In the genomic region with DNA sequence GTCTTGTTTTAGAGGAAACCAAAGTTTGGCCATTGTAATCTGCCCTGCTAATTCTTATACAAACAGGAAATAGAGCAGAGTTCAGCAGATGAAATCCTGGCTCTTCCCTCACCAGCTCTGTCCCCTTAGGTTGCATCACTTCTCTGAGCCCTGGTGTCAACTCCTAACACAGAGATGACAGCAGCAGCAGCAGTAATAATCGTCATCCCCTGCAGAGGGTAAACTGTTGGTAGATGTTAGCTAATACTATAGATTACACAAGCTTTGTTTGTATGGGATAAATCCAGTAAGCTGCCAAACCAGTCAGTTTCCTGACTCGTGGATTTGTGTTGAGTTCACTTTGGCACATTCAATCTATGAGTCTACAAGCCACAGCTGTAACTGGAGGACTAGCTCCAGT, we compare ENCODE assay signal across 17 mouse cellular contexts. TPM values are rescaled to one million over a fixed set of nuclear protein-coding genes. Genes with fewer than 3 reads are reported as not detected.
DNase-seq lines count a peak whose midpoint lies in the region; ATAC-seq and TF ChIP-seq lines count a peak whose summit lies in the region.
"Had no signal": no experiment of that assay in that cellular context is flagged by ENCODE, and none has a peak within 500 bp of the region (broad histone marks: within the 10 kb centered on the region; RNA-seq: fewer than 3 reads in every experiment).

No protein-coding gene starts in this region.

- H3K27me3 ChIP-seq in intestine, embryonic 15.5 days (replicated peaks), result no peaks in the 10 kb centered on the region
- no peaks in the 10 kb centered on the region for H3K27me3 ChIP-seq in intestine, postnatal 0 days (replicated peaks; ENCODE audit: control insufficient read depth, insufficient read depth, low read length)
- H3K27me3 ChIP-seq in lung, postnatal 0 days (replicated peaks; ENCODE audit: insufficient read depth, low read length), result no peaks in the 10 kb centered on the region
- H3K27me3 ChIP-seq in stomach, postnatal 0 days (ENCODE audit: control insufficient read depth, insufficient read depth, low read length), result no peaks in the 10 kb centered on the region
- H3K27me3 ChIP-seq: hindbrain, embryonic 12.5 days; neural tube, embryonic 15.5 days had no signal

- no peak overlapping the region for H3K4me3 ChIP-seq in intestine, embryonic 15.5 days (replicated peaks)
- H3K4me3 ChIP-seq in intestine, postnatal 0 days (ENCODE audit: low read depth, low read length), result no peak overlapping the region
- no peak overlapping the region for H3K4me3 ChIP-seq in lung, postnatal 0 days (ENCODE audit: low read depth, low read length)
- H3K4me3 ChIP-seq in stomach, postnatal 0 days (ENCODE audit: low read depth, low read length), result no peak overlapping the region
- H3K4me3 ChIP-seq: heart, embryonic 10.5 days; hindbrain, embryonic 12.5 days; neural tube, embryonic 15.5 days had no signal

- H3K9ac ChIP-seq in intestine, embryonic 15.5 days, result no peak overlapping the region
- H3K9ac ChIP-seq in intestine, postnatal 0 days (ENCODE audit: low read depth, low read length), result no peak overlapping the region
- no peak overlapping the region for H3K9ac ChIP-seq in lung, postnatal 0 days (replicated peaks; ENCODE audit: low read depth)
- no peak overlapping the region for H3K9ac ChIP-seq in stomach, postnatal 0 days (ENCODE audit: low read length)
- H3K9ac ChIP-seq: hindbrain, embryonic 12.5 days; neural tube, embryonic 15.5 days had no signal

- no peaks in the 10 kb centered on the region for H3K9me3 ChIP-seq in intestine, embryonic 15.5 days
- no peaks in the 10 kb centered on the region for H3K9me3 ChIP-seq in intestine, postnatal 0 days (ENCODE audit: control insufficient read depth)
- H3K9me3 ChIP-seq in lung, postnatal 0 days (ENCODE audit: low read length), result no peaks in the 10 kb centered on the region
- no peaks in the 10 kb centered on the region for H3K9me3 ChIP-seq in stomach, postnatal 0 days (ENCODE audit: control insufficient read depth, low read length)
- H3K9me3 ChIP-seq: heart, embryonic 10.5 days; hindbrain, embryonic 12.5 days; neural tube, embryonic 15.5 days had no signal

- peak; percentile 67; the same call in 1 of the 2 replicates for TF ChIP-seq EP300 in lung, postnatal 0 days (IDR thresholded peaks at IDR 0.05)
- TF ChIP-seq EP300 in stomach, postnatal 0 days (optimal IDR thresholded peaks at IDR 0.05), result no peak

- H3K27ac ChIP-seq in intestine, embryonic 15.5 days, result no peak overlapping the region
- H3K27ac ChIP-seq in intestine, postnatal 0 days (ENCODE audit: low read depth, low read length), result no peak overlapping the region
- no peak overlapping the region; the same call in 1 of the 2 replicates for H3K27ac ChIP-seq in lung, postnatal 0 days (ENCODE audit: low read length)
- H3K27ac ChIP-seq in stomach, postnatal 0 days (replicated peaks), result peak overlapping the region; percentile 73; the same call in 1 of the 2 replicates
- H3K27ac ChIP-seq: macrophage; neural tube, embryonic 15.5 days had no signal

- H3K36me3 ChIP-seq in intestine, embryonic 15.5 days, result no peaks in the 10 kb centered on the region
- H3K36me3 ChIP-seq in intestine, postnatal 0 days (ENCODE audit: control insufficient read depth, insufficient read depth), result no peaks in the 10 kb centered on the region
- H3K36me3 ChIP-seq in lung, postnatal 0 days (ENCODE audit: insufficient read depth, low read length), result no peaks in the 10 kb centered on the region
- no peaks in the 10 kb centered on the region for H3K36me3 ChIP-seq in stomach, postnatal 0 days (ENCODE audit: control insufficient read depth, insufficient read depth, low read length)
- H3K36me3 ChIP-seq: heart, embryonic 10.5 days; hindbrain, embryonic 12.5 days; neural tube, embryonic 15.5 days had no signal

- 26% methylated on average over 2 of the region's 2 CpGs for WGBS in intestine, embryonic 15.5 days
- 14% methylated on average over 2 of the region's 2 CpGs for WGBS in intestine, postnatal 0 days
- 12% methylated on average over 2 of the region's 2 CpGs for WGBS in lung, postnatal 0 days
- WGBS in stomach, postnatal 0 days, result 16% methylated on average over 2 of the region's 2 CpGs

- peak; percentile 75 for DNase-seq in gonadal fat pad, adult 2 months (ENCODE audit: low read depth)
- peak; percentile 91 for DNase-seq in lung, postnatal 0 days (ENCODE audit: low spot score)
- DNase-seq in stomach, postnatal 0 days (ENCODE audit: low spot score), result peak; percentile 40
- no peak for DNase-seq in cerebellum, adult 18-20 months
- no peak for DNase-seq in layer of hippocampus, adult 11-12 months (ENCODE audit: low spot score)
- no peak for DNase-seq in left cerebral cortex, postnatal 25 days (ENCODE audit: low spot score in 2 of 2)
- DNase-seq: cerebellum, postnatal 25 days; kidney, adult 18-20 months; right cerebral cortex, postnatal 25 days; thymus, postnatal 25 days had no signal

- H3K4me1 ChIP-seq in intestine, embryonic 15.5 days (replicated peaks), result peaks cover 18% of the 10 kb centered on the region
- 0 out of 2 replicates have a peak, but pooled peaks cover 11% of the 10 kb centered on the region for H3K4me1 ChIP-seq in intestine, postnatal 0 days (replicated peaks; ENCODE audit: control insufficient read depth, insufficient read depth, low read length)
- peaks cover 25% of the 10 kb centered on the region; the same call in 1 of the 2 replicates for H3K4me1 ChIP-seq in lung, postnatal 0 days (ENCODE audit: insufficient read depth, low read depth, low read length)
- H3K4me1 ChIP-seq in stomach, postnatal 0 days (replicated peaks; ENCODE audit: control insufficient read depth, insufficient read depth), result peaks cover 15% of the 10 kb centered on the region; the same call in 1 of the 2 replicates

- ATAC-seq in intestine, embryonic 15.5 days, result peak; percentile 31; the same call in 1 of the 2 replicates
- no peak for ATAC-seq in intestine, postnatal 0 days
- peak; percentile 85 for ATAC-seq in lung, postnatal 0 days
- peak; percentile 89 for ATAC-seq in stomach, postnatal 0 days (ENCODE audit: low FRiP score, low TSS enrichment)
- ATAC-seq: activated CD4-positive, CD25-positive, alpha-beta regulatory T cell, adult 4 months had no signal

- TF ChIP-seq CTCF in intestine, postnatal 0 days (IDR thresholded peaks at IDR 0.05; ENCODE audit: low read depth), result no peak
- 0 out of 2 replicates have a peak, but pooled peaks have one; percentile 11 for TF ChIP-seq CTCF in lung, postnatal 0 days (IDR thresholded peaks at IDR 0.05)
- TF ChIP-seq CTCF in stomach, postnatal 0 days (IDR thresholded peaks at IDR 0.05; ENCODE audit: low read depth), result 0 out of 2 replicates have a peak, but pooled peaks have one; percentile 3

- intact Hi-C loops in left cerebral cortex, postnatal 25 days (cut with DNase I), result no loop called here

- no peak overlapping the region for H3K4me2 ChIP-seq in intestine, embryonic 15.5 days (replicated peaks)
- H3K4me2 ChIP-seq in intestine, postnatal 0 days (replicated peaks; ENCODE audit: low read depth), result no peak overlapping the region
- no peak overlapping the region for H3K4me2 ChIP-seq in lung, postnatal 0 days (replicated peaks; ENCODE audit: low read depth, low read length)
- no peak overlapping the region for H3K4me2 ChIP-seq in stomach, postnatal 0 days (replicated peaks; ENCODE audit: low read depth)
- H3K4me2 ChIP-seq: hindbrain, embryonic 12.5 days; neural tube, embryonic 15.5 days had no signal

RNA-seq across cellular contexts. Expression of gene Serinc5, which starts 40.1 kb away (rescaled TPM):
- 18.3 and 21.4 TPM in 2 replicates for polyA plus RNA-seq in intestine, embryonic 15.5 days (2015; fragmentation: Nextera tagmentation; extraction: Ambion mirVana)
- polyA plus RNA-seq in intestine, postnatal 0 days (2015; fragmentation: Nextera tagmentation; extraction: Ambion mirVana), result 10.8 and 11.8 TPM in 2 replicates
- polyA plus RNA-seq in gonadal fat pad, adult 2 months (2012; rRNA removed), result 29.9 and 34.0 TPM in 2 replicates
- polyA plus RNA-seq in lung, postnatal 0 days (2015; fragmentation: Nextera tagmentation; extraction: Ambion mirVana), result 21.4 and 22.0 TPM in 2 replicates
- 14.5 and 16.0 TPM in 2 replicates for polyA plus RNA-seq in stomach, postnatal 0 days (2015; fragmentation: Nextera tagmentation; extraction: Ambion mirVana)
- total RNA-seq in left cerebral cortex, postnatal 25 days (2021), result 10 to 100 TPM; 56.3 to 71.3 TPM

Comparison
In these comparisons a context has a peak if more than half of its experiments do, and no peak if none do; other contexts are left out.
1. DNase-seq: peak in gonadal fat pad, adult 2 months (single experiment), lung, postnatal 0 days (single experiment) and stomach, postnatal 0 days (single experiment); none in cerebellum, adult 18-20 months (0 of 2), layer of hippocampus, adult 11-12 months (single experiment) and left cerebral cortex, postnatal 25 days (0 of 2).